Mouse (Mus musculus) lung, postnatal 25 days (tissue): ENCODE measurements at regions not wholly inside any gene's neighbourhood (a gene's known extent, or its start where the extent isn't known, plus 50 kb on each side); places are given as distances from the start of the nearest gene placed in this dataset.

Experiments
- DNase-seq: peaks from one replicate; pipeline ENCODE4 v3.0.0; 2022; ENCODE audit warnings: low spot score

DNA sequence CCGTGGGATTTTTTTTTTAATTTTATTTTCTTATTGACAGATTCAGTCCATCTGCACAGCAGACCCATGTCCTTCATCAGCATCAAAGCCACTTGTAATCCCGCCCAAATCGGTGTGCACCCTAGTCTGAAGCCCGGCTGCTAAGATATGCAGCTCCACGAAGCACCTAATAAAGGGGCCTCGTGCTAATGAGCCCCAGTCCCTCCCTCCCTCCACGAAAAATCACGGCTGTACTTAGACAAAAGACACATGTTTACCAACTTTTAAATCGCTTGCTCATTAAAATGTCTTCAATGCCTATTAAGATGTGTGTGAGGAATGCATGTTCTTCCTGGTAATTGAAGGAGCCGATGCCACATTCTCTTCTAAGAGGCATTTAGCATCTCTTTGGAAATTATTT lies 229.8 kb upstream of the A430005L14Rik start:
- no peak for DNase-seq

DNA sequence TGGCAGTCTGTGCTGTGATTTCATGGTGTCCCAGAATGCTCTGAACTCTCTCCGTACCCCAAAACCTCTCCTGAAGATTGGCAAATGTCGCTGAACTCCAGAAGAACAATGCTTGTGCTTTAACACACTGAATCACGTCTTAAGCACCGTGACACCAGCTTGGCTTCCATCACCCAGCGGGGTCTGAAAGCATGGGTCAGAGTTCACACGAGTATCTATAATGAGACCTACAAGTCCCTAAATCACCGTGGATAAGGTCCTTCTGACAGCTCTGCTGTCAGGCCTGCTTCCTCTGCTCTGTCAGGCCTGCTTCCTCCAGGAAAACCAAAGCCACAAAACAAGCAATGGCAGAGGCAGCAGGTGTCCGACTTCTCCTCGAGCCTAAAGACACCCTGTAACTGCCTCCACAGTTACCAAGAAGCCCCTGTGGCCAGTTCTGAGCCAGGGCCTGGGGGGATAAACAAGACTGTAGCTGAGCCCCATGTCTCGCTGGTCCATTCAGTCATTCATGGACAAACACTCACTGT lies 229.1 kb upstream of the A430005L14Rik start:
- DNase-seq, result no peak

DNA sequence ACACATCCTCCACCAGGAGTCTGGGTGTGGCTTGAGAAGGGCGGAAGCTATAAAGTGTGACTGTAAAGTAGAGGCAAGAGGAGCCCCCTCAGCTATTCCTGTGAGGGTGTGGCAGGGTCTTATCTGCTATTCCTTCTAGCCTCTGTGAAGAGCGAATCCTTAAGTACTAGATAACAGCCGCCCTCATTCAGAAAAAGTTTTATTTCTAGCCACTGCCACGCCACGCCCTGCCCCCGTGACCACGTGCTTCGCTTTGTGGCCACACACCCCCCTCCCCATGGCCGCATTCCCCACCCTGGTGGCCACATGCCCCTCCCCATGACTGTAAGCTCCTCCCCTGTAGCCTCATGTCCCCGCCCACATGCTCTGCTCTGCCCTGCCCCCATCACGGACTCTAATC lies 218.9 kb upstream of the A430005L14Rik start:
- DNase-seq, result no peak

GRCm38 (mm10) chr4:153742241-153742640 lies 214.8 kb upstream of the A430005L14Rik start:
- DNase-seq, result no peak

- no peak for DNase-seq
Measured at GRCm38 (mm10) chr4:153752791-153753190, 204.2 kb upstream of the A430005L14Rik start.

- DNase-seq, result no peak
Measured at GRCm38 (mm10) chr4:153758323-153758722, 198.7 kb upstream of the A430005L14Rik start.

DNA sequence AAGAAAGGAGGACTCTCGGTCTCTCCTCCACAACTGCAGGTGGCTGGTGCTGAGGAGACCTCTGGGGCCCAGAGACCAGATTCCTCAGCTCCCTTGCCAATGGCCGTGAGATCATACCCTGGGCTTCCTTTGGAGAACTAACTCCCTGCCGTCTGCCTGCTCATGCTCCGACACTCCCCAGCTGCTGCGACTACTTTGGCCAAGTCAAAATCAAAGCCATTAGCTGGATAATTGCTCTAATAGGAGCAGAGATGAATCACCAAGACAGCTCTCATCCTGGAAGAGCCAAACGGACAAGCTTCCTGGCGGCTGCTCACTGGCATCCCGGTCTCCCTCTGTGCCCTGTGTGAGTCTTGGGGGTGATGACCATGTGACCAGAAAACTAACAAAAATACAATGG lies 198.3 kb upstream of the A430005L14Rik start:
- no peak for DNase-seq

DNA sequence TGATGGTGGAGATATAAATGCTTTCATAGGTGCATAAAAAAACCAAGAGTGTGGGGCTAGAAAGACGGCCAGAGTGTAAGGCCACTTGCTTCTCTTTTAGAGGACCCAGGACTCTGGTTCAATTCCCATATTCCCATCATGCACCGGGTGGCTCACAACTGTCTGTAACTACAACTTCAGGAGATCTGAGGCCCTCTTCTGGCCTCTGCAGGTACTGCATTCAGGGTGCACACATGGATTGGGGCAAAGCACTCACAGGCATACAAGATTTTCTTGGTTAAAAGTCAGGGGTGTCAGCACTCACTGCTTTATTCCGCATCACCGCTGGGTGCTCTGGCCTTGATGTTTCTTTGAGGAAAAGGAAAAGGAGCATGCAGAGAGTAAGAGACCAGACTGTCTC lies 196.1 kb upstream of the A430005L14Rik start:
- DNase-seq, result no peak

GRCm38 (mm10) chr4:153763413-153763812 lies 193.6 kb upstream of the A430005L14Rik start:
- DNase-seq, result no peak

DNA sequence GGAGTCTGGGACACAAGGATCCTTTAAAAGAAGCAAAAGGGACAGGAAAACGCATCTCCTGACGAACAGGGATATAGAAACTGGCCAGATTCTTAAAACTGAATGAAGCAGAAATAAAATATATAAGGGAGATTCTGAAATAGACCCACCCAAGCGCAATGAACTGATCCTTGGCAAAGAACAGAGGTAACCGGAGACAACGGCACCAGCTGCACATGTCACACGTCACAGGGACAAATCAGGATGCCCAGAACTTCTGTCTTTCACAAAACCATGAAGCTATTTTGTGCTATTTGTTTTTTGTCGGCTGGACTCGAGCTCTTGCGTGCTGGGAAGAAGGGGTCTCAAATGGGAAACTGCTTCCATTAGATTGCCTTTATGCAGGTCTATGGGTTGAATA lies 189.3 kb upstream of the A430005L14Rik start:
- no peak for DNase-seq

GRCm38 (mm10) chr4:153768350-153768749 lies 188.7 kb upstream of the A430005L14Rik start:
- no peak for DNase-seq

DNA sequence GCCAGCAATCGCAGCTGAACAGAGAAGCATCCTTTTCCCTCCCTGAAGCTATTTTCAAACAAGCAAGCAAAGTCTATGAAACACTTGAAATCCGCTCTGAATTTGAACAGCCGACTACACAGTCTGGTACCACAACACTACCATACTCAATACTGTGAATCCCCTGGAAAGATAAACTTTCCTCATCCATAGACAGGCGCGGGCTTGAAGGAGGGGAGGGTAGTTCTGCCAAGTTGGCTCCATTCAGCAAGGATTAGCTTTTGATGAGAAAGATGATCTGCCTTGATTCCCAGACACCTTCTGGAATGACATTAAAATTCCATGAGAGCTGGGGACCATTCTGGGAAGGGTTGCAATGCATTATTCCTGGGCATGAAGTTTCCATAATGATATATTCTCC lies 186.4 kb upstream of the A430005L14Rik start:
- DNase-seq, result no peak

GRCm38 (mm10) chr4:153780501-153780900 lies 176.5 kb upstream of the A430005L14Rik start:
- no peak for DNase-seq

- DNase-seq, result no peak
Measured at GRCm38 (mm10) chr4:153781271-153781670, 175.8 kb upstream of the A430005L14Rik start.

DNA sequence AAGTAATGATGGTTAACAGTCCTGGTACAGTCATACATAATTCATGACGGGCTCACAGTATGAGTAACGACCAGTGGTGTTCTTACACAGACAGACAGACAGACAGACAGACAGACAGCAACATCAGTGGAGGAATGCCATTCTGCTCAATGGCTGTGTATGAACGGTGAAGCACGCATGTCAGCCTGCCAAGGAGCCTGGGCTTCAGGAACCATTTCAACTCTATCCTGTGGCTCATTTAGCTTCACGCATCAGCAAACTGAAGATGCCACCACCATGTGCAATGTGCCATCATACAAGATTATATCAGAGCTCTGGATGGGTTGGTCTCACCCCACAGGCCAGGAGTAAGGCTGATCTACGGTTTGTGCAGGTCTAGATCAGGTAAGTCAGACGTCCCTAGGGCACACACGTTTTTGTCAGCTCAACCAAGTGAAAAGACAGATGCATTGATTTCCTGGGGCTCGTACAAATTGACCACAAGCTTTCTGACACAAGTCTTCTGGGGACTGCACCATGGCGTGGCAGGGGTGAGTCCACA lies 175.0 kb upstream of the A430005L14Rik start:
- DNase-seq, result no peak

DNA sequence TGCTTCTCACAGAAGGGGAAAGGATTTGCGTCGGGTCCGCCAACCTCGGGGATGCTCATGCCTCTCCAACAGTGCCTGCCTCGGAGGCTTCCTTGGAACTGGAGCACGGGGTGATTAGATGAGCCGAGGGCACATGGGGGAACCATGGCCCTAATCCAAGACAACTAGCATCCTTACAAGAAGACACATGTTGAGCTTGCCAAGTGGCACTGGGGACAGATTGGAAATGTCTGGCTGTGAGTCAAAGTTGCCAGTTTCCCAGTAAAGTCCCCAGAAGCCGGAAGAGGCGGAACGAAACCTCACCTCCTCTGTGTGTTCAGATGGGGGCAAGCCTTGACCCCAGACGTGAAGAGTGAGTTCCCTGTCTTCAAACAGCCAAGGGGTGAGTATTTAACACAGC lies 172.6 kb upstream of the A430005L14Rik start:
- no peak for DNase-seq

DNA sequence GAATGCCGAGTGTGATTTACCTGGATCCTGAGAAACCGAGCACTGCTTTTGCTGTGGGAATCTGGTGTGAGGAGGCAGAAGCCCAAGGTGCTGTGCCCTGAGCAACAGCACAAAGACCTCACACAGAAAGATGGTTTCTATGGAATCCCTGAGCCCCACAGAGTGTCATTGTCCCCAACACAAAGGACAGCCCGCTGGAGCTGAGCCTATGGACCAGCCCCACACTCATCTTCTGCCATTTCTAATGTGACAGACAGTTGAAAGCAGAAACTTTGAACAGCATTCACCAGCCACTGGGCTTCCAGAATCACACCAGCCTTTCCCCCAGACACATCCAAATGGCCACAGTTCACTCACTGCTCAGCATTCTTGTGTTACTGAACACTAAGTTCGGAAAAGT lies 171.5 kb upstream of the A430005L14Rik start:
- no peak for DNase-seq

DNA sequence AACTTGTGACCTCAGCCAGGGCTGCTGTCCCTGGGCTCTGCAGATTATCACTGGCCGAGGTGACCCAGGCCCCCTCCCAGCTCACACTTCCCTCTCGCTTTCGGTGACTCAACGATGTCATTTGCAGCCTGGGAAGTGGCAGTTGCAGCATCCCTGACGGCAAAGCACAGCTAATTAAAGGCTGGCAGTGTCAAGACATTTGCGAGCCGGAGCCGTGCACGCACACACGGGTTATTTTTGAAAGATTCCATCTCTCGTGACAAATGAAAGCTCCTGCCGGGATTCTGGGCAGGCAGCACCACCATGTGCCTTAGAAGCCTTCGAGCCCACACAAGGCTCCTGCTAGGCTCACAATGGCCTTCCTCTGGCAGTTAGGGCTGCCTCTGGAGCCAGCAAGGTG lies 164.7 kb upstream of the A430005L14Rik start:
- no peak for DNase-seq

- no peak for DNase-seq
Measured at GRCm38 (mm10) chr4:153798061-153798460, 159.0 kb upstream of the A430005L14Rik start.

GRCm38 (mm10) chr4:153805727-153806126 lies 151.3 kb upstream of the A430005L14Rik start:
- DNase-seq, result no peak

GRCm38 (mm10) chr4:153806180-153806692 lies 150.8 kb upstream of the A430005L14Rik start:
- DNase-seq, result no peak

DNA sequence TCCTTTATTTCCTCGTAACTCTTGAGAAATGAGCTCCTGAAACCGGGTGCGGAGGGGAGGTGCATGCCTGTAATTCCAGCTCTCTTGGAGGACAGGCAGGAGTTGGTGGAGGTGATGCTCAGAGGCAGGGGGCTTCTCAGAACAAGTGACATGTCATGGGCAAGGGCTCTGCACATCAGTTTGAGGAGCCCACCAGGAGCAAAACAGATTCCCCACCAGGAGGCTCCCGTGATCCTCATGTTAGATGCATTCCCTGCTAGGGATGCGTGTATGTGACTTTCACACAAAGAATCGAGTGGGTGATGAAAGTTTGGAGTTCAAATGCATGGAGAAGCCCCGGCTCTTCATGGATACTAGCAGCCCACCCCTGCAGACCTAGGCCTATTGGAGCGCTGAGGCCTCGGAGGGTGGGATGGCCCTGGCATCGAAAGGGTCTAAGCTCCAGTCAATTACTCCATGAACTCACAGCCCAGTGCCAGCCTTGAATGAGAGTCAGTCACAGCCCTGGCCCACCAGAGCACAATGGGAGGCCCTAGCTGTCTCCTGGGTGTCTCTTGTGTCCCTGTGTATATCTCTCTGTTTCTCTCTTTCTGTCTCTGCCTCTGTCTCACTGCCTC lies 150.1 kb upstream of the A430005L14Rik start:
- no peak for DNase-seq

DNA sequence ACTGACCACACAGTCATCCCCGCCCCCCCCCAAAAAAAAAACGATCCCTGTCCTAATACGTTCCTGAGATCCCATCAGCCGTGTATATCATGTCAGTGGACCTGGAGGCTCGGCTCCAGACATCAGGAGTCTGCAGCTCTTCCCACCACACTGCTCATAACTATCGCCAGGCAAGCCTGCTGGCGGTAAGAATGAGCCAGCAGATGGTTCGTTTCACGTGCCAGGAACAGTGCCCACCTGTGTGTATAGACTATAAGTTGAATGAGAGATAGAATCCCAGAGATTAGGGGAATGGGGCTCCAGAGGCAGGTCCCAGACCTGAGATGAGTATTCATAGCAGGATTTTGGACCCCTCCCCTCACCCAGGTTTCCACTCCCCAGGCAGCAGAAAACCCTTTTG lies 144.2 kb upstream of the A430005L14Rik start:
- no peak for DNase-seq

GRCm38 (mm10) chr4:153827914-153828313 lies 129.1 kb upstream of the A430005L14Rik start:
- DNase-seq, result no peak
